In genomic region chr16:89571083-89571482, GRCm38 (mm10) we compare ENCODE assay signal across 14 mouse cellular contexts. TPM values are rescaled to one million over a fixed set of nuclear protein-coding genes. Genes with fewer than 3 reads are reported as not detected.
"Had no signal": no experiment of that assay in that cellular context is flagged by ENCODE, and none has a peak within 500 bp of the region (broad histone marks: within the 10 kb centered on the region; RNA-seq: fewer than 3 reads in every experiment).

Krtap11-1 (minus strand) TSS chr16:89571183.

- H3K4me3 ChIP-seq: neural tube, embryonic 13.5 days; neural tube, embryonic 15.5 days; stomach, embryonic 15.5 days had no signal

- DNase-seq: retina, postnatal 1 day; right cerebral cortex, postnatal 4 days; spleen, adult 18-20 months; thymus, adult 18-20 months; thymus, adult 2 months; thymus, postnatal 14 days; thymus, postnatal 25 days; thymus, postnatal 36 days; thymus, postnatal 4 days had no signal

- H3K27ac ChIP-seq: neural tube, embryonic 13.5 days; neural tube, embryonic 15.5 days; stomach, embryonic 15.5 days; stomach, postnatal 0 days had no signal

RNA-seq across cellular contexts. Expression of gene Krtap11-1, which starts in this region (rescaled TPM):
- total RNA-seq: neutrophil, adult 5-6 weeks had no signal
